Mouse (Mus musculus): ENCODE measurements around the gene Ppib. TPM values are rescaled to one million over a fixed set of nuclear protein-coding genes. Genes with fewer than 3 reads are reported as not detected.
A peak's percentile ranks its signal among the peaks of the same experiment; 100 is the strongest.

The Ppib gene
- 139 and 189 TPM in 2 replicates for polyA plus RNA-seq (2012; ENCODE audit: insufficient read depth, insufficient read length, missing spikeins)

GRCm38 (mm10) chr9:66059583-66060307 is at the start of gene Ppib:
Gene Ppib (plus strand): TSS chr9:66060222.
- Histone ChIP-seq H3K4me1 (ENCODE audit: control insufficient read depth, insufficient read depth, insufficient read length, low read length) (peaks cover 5% of the 10 kb centered on the region), H3K27ac (replicated peaks; ENCODE audit: low read depth, low read length) (peak within 1 kb of the TSS; percentile 79), H3K4me3 (ENCODE audit: insufficient read depth, low read depth, low read length) (peak within 1 kb of the TSS; percentile 89)

GRCm38 (mm10) chr9:66020601-66021000 is 39.4 kb upstream of the Ppib start:
- no peaks in the 10 kb centered on the region for H3K4me1 ChIP-seq (ENCODE audit: control insufficient read depth, insufficient read depth, insufficient read length, low read length)
- no peak overlapping the region for H3K4me3 ChIP-seq (ENCODE audit: insufficient read depth, low read depth, low read length)
- no peak overlapping the region for H3K27ac ChIP-seq (replicated peaks; ENCODE audit: low read depth, low read length)

- no peak overlapping the region for H3K4me3 ChIP-seq (ENCODE audit: insufficient read depth, low read depth, low read length)
- H3K27ac ChIP-seq (replicated peaks; ENCODE audit: low read depth, low read length): no peak overlapping the region
- H3K4me1 ChIP-seq (ENCODE audit: control insufficient read depth, insufficient read depth, insufficient read length, low read length): no peaks in the 10 kb centered on the region
These were observed 21.9 kb upstream of the Ppib start for GRCm38 (mm10) chr9:66038082-66038481.

GRCm38 (mm10) chr9:66038581-66038980 is 21.4 kb upstream of the Ppib start:
- H3K27ac ChIP-seq (replicated peaks; ENCODE audit: low read depth, low read length): no peak overlapping the region
- H3K4me1 ChIP-seq (ENCODE audit: control insufficient read depth, insufficient read depth, insufficient read length, low read length): no peaks in the 10 kb centered on the region
- no peak overlapping the region for H3K4me3 ChIP-seq (ENCODE audit: insufficient read depth, low read depth, low read length)

- H3K4me3 ChIP-seq (ENCODE audit: insufficient read depth, low read depth, low read length): no peak overlapping the region
- no peak overlapping the region for H3K27ac ChIP-seq (replicated peaks; ENCODE audit: low read depth, low read length)
- H3K4me1 ChIP-seq (ENCODE audit: control insufficient read depth, insufficient read depth, insufficient read length, low read length): no peaks in the 10 kb centered on the region
These were observed 20.7 kb upstream of the Ppib start for GRCm38 (mm10) chr9:66039290-66039689.

GRCm38 (mm10) chr9:66040801-66041200 is 19.2 kb upstream of the Ppib start:
- H3K4me1 ChIP-seq (ENCODE audit: control insufficient read depth, insufficient read depth, insufficient read length, low read length): no peaks in the 10 kb centered on the region
- no peak overlapping the region for H3K4me3 ChIP-seq (ENCODE audit: insufficient read depth, low read depth, low read length)
- H3K27ac ChIP-seq (replicated peaks; ENCODE audit: low read depth, low read length): no peak overlapping the region

- Histone ChIP-seq H3K27ac (replicated peaks; ENCODE audit: low read depth, low read length) (no peak overlapping the region), H3K4me3 (ENCODE audit: insufficient read depth, low read depth, low read length) (no peak overlapping the region), H3K4me1 (ENCODE audit: control insufficient read depth, insufficient read depth, insufficient read length, low read length) (no peaks in the 10 kb centered on the region)
These were observed 17.7 kb upstream of the Ppib start for GRCm38 (mm10) chr9:66042331-66042730.

GRCm38 (mm10) chr9:66043241-66043640 is 16.8 kb upstream of the Ppib start:
- H3K27ac ChIP-seq (replicated peaks; ENCODE audit: low read depth, low read length): no peak overlapping the region
- H3K4me1 ChIP-seq (ENCODE audit: control insufficient read depth, insufficient read depth, insufficient read length, low read length): no peaks in the 10 kb centered on the region
- no peak overlapping the region for H3K4me3 ChIP-seq (ENCODE audit: insufficient read depth, low read depth, low read length)

- no peaks in the 10 kb centered on the region for H3K4me1 ChIP-seq (ENCODE audit: control insufficient read depth, insufficient read depth, insufficient read length, low read length)
- H3K27ac ChIP-seq (replicated peaks; ENCODE audit: low read depth, low read length): peak overlapping the region; percentile 30; the same call in 1 of the 2 replicates
- no peak overlapping the region for H3K4me3 ChIP-seq (ENCODE audit: insufficient read depth, low read depth, low read length)
These were observed 10.0 kb upstream of the Ppib start for GRCm38 (mm10) chr9:66049931-66050601.

GRCm38 (mm10) chr9:66051493-66051892 is 8.5 kb upstream of the Ppib start:
- Histone ChIP-seq H3K4me3 (ENCODE audit: insufficient read depth, low read depth, low read length) (no peak overlapping the region), H3K27ac (replicated peaks; ENCODE audit: low read depth, low read length) (no peak overlapping the region), H3K4me1 (ENCODE audit: control insufficient read depth, insufficient read depth, insufficient read length, low read length) (no peaks in the 10 kb centered on the region)

GRCm38 (mm10) chr9:66052731-66053130 is 7.3 kb upstream of the Ppib start:
- H3K4me3 ChIP-seq (ENCODE audit: insufficient read depth, low read depth, low read length): no peak overlapping the region
- no peak overlapping the region for H3K27ac ChIP-seq (replicated peaks; ENCODE audit: low read depth, low read length)
- no peaks in the 10 kb centered on the region for H3K4me1 ChIP-seq (ENCODE audit: control insufficient read depth, insufficient read depth, insufficient read length, low read length)

- no peak overlapping the region for H3K27ac ChIP-seq (replicated peaks; ENCODE audit: low read depth, low read length)
- H3K4me1 ChIP-seq (ENCODE audit: control insufficient read depth, insufficient read depth, insufficient read length, low read length): no peaks in the 10 kb centered on the region
- H3K4me3 ChIP-seq (ENCODE audit: insufficient read depth, low read depth, low read length): no peak overlapping the region
These were observed 6.4 kb upstream of the Ppib start for GRCm38 (mm10) chr9:66053620-66054019.

GRCm38 (mm10) chr9:66060308-66060647 is 256 bp downstream of the Ppib start:
- peak overlapping the region; percentile 89 for H3K4me3 ChIP-seq (ENCODE audit: insufficient read depth, low read depth, low read length)
- peaks cover 5% of the 10 kb centered on the region for H3K4me1 ChIP-seq (ENCODE audit: control insufficient read depth, insufficient read depth, insufficient read length, low read length)
- H3K27ac ChIP-seq (replicated peaks; ENCODE audit: low read depth, low read length): peak overlapping the region; percentile 79

GRCm38 (mm10) chr9:66060986-66061385 is 964 bp downstream of the Ppib start:
- Histone ChIP-seq H3K27ac (replicated peaks; ENCODE audit: low read depth, low read length) (no peak overlapping the region), H3K4me3 (ENCODE audit: insufficient read depth, low read depth, low read length) (peak overlapping the region; percentile 89)

GRCm38 (mm10) chr9:66061656-66062055 is 1.6 kb downstream of the Ppib start:
- H3K4me3 ChIP-seq (ENCODE audit: insufficient read depth, low read depth, low read length): peak overlapping the region; percentile 89; the same call in 1 of the 2 replicates
- H3K27ac ChIP-seq (replicated peaks; ENCODE audit: low read depth, low read length): no peak overlapping the region
- peaks cover 5% of the 10 kb centered on the region for H3K4me1 ChIP-seq (ENCODE audit: control insufficient read depth, insufficient read depth, insufficient read length, low read length)

More at GRCm38 (mm10) chr9:66060986-66061385, 964 bp downstream of the Ppib start:
- peaks cover 5% of the 10 kb centered on the region for H3K4me1 ChIP-seq (ENCODE audit: control insufficient read depth, insufficient read depth, insufficient read length, low read length)

- Histone ChIP-seq H3K4me3 (ENCODE audit: insufficient read depth, low read depth, low read length) (no peak overlapping the region), H3K4me1 (ENCODE audit: control insufficient read depth, insufficient read depth, insufficient read length, low read length) (peaks cover 5% of the 10 kb centered on the region), H3K27ac (replicated peaks; ENCODE audit: low read depth, low read length) (no peak overlapping the region)
These were observed 3.4 kb downstream of the Ppib start for GRCm38 (mm10) chr9:66063446-66063845.

All from brown adipose tissue, adult 24 weeks (tissue).